Mouse (Mus musculus) monocyte, adult 5-6 weeks (primary cell): ENCODE results near the gene Igfbp2. TPM values are rescaled to one million over a fixed set of nuclear protein-coding genes. Genes with fewer than 3 reads are reported as not detected.

Experiments used
- ATAC-seq: fragments of 153-309, 156-312 bp; replicated peaks from 2 replicates; pipeline ENCODE4 v1.8.0; 2017; ENCODE audit warnings: mild to moderate bottlenecking; ENCODE audit not compliant: low TSS enrichment, insufficient number of reproducible peaks, severe bottlenecking, poor library complexity, low FRiP score
- total RNA-seq: library from RNA; stranded (forward); fragments of 200-1000, 200-491, 200-594 nt; gene quantifications from 3 replicates; pipeline ENCODE4 v1.2.3, GENCODE M21; 2017

The Igfbp2 gene
- total RNA-seq, 1 experiment from 2014 or later: not detected

GRCm38 (mm10) chr1:72885111-72885818 is 61.0 kb downstream of the Igfbp2 start:
- no peak for ATAC-seq

GRCm38 (mm10) chr1:72885819-72886169 is 61.5 kb downstream of the Igfbp2 start:
- no peak for ATAC-seq

- ATAC-seq: no peak
Observed at GRCm38 (mm10) chr1:72887910-72888309, 63.6 kb downstream of the Igfbp2 start.

- no peak for ATAC-seq
Observed at GRCm38 (mm10) chr1:72895821-72896220, 71.5 kb downstream of the Igfbp2 start.

Other genes starting within 250 kb of the Igfbp2 start
- 13.2 to 19.4 TPM (median 18.9 TPM) in 3 replicates for gene Smarcal1, start 241.3 kb upstream of the Igfbp2 start, total RNA-seq
- not detected in 3 replicates for gene Ankar, start 123.9 kb upstream of the Igfbp2 start, total RNA-seq
- 508 to 670 TPM (median 625 TPM) in 3 replicates for gene Rpl37a, start 113.2 kb upstream of the Igfbp2 start, total RNA-seq
- gene Igfbp5, start 50.4 kb downstream of the Igfbp2 start, total RNA-seq: 0.19 to 0.64 TPM in 2 of 3 replicates, not detected in the other
- 2.3 TPM in 1 of 3 replicates, not detected in the others for gene Tnp1, start 191.4 kb downstream of the Igfbp2 start, total RNA-seq